Mouse (Mus musculus) urinary bladder, postnatal 14 days (tissue): ENCODE results near the gene Hrasls.
A peak's percentile ranks its signal among the peaks of the same experiment; 100 is the strongest.

Experiments
- DNase-seq: peaks from one replicate; pipeline ENCODE4 v3.0.0; 2021; ENCODE audit warnings: low spot score

Gene Hrasls

DNA sequence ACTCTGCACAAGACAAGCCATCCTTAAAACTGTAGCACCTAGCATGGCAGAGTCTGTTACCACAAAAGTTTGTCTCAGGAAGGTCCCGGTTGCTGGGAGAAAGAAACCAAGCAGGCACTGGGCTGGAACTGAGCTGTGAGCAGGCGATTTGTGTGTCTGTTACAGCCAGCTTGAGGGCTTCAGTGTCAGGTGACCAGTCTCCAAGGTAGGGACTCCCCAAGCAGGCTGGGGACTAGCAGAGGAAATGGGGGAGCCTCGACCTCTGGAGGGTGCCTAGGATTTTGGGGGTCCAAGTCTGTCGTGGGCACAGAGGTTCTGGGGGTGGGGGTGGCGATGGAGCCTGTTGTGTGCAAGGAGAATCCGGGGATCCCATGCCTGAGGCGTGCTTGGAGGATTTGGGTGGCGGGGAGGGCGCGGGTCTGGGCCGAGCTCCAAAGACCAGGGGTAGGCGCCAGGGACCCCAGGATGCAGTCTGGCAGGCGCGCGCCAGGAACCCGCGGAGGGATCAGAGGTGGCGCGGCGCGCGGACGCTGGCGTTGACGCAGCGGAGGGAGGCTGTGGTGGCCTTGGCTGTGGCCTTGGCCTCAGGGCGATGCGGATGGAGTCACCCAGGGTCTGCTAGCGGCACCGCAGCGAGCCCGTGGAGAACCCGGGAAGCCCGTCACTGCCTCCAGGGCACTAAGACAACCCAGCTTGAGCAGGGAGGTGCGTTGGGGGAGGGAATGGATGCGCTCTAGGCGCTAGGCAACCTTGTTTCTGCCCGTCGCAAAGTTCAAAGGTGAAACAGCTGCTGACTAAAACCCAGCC, at the start of gene Hrasls:
TSS of gene Hrasls (plus strand) at position 91 of the 807 bp plus-strand sequence.
- DNase-seq, result peak; percentile 45

DNA sequence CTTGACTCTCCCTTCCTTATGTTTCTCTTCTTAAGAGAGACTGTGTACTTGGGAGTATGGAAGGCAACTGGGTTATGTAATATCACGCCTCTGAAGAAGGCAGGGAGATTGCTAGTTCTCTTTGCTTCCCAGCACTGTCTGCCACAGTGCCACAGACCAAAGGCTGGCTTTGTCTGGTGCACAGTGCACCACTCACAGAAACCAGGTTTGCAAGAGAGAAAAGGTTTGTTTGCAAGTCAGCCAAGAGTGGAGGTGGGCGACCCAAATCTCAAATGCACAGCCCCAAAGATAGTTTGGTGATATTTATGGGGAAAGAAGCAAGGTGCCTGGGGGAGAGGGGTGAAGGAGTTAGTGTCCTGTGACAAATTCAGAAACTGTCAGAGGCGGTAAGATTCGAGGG, 47.2 kb upstream of the Hrasls start:
- no peak for DNase-seq

DNA sequence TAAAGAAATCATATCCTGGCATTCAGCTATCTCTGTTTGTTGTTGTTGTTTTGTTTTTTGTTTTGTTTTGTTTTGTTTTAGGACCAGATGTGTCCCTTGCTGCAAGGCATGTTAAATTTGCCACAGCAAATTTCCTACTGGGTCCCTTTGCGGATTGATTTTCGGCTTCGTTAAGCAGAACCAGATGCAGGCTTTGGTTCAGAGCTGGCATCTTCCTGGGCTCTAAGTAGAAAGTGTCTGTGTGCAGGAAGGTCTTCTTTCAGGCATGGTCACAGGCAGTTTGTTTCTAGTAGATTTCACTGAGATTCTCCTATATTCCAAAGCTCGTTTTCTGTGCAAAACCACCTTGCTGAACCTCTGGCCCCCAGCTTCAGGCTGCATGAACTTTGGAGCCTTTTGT, 42.4 kb upstream of the Hrasls start:
- no peak for DNase-seq

DNA sequence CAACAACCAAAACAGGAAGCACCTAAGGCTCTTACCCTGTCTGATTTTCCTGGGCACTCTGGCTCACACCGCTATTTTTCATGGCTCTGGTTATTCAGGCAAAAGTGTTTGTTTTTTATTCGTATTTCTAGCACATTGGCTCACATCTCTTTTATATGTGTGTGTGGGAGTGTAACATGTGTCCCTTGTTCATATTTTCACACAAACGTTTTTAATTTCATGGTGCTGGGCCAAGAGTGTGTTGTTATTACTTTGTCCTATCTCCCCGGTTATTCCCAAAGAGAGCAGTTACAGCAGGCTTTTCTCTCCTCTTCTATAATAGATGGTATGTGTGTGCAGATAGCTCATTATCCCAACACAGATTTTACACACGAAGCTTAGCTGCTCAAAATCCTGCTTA, 37.8 kb upstream of the Hrasls start:
- no peak for DNase-seq

DNA sequence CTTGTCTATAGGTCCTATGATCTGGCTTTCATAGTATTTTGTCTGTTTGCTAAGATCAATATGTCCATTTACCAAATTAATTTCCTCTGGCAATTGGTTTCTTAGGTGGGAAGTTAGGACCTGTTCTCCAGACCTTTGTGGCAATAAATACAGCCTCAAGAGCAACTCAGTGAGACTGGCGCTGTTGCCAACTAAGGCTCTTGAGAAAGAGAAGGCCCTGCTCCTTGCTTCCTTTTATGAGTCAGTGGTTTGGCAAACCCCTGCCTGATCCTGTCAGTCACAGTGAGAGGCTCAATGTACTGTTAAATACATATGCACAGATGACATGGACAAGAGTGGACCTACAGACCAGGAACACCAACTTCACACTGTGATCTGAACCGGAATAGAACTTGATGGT, 36.3 kb upstream of the Hrasls start:
- peak; percentile 15 for DNase-seq

DNA sequence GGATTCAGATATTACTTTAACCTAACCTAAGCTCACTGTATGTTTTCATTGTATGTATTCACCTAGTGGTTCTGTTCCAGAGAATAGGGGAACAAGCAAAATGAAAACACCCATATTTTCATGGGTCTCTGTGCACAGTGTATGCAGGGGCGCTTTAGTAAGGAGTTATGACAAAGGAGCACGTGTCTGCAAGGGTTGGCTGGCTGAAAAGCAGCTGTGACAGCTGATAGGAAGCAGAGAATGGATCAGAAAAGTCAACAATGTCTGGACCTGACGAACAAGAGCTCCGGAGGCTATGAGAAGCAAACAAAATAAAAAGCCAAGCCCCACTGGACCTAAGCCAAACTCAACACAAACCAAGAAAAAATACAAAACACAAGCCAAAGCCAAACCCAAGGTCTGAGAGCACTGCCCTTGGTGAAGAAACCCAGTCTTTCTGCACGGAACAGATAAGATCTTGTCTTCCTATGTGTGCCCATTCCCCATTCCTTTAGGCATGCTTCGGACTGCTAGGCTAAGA, 34.6 kb upstream of the Hrasls start:
- peak; percentile 16 for DNase-seq

DNA sequence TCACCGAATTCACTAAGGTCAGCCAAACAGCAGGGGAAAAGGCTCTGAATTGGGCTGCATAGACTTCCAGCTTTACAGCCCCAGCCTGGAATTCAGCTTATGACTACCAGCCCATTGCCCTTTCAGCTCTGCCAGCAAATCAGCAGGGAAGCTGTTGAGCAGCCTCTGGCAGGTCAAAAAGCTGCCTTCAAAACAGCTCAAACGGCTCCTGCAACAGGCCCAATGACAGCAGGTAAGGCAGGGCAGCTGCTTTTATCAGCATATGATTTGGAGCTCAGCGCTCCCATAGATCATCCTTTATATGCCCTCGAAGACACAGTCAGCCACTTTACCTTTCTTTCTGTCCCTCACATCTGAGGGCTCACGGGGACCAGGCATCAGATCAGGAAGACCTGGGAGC, 16.6 kb upstream of the Hrasls start:
- no peak for DNase-seq

DNA sequence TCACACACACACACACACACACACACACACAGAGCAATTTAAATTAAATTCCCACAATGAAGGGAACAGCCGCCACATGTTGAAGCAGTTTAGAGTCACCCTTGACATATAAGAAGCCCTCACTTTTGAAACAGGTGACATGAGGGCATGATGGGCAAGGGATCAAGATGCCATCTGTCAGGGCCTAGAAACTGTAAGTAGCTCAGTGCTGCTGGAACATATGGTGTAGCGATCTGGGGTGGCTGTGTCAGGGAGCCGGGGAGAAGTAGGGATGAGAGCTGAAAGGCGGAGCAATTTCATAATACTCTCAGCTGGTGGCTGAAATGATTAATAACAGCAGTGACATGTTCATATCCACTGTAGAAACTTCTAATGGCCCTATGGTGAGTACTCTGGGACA, 15.5 kb upstream of the Hrasls start:
- DNase-seq, result no peak

DNA sequence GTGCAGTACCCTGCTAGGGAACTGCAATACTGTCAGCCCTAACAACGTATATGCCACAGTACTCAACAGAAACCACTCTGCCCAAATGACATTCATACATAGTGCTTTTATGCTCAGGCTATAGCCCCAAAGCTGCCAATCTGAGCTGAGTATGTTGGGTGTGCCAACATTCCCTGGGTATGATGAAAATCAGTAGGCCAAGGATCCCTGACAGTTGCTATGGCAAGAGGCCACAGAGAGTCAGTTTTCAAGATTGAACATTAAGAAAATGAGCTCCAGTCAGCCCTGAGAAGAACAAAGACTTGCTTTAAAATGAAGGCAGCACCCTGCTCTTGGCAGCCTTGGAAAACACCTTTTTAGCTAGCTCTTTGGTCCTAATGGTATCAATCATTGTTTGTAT, 14.3 kb upstream of the Hrasls start:
- DNase-seq, result no peak

DNA sequence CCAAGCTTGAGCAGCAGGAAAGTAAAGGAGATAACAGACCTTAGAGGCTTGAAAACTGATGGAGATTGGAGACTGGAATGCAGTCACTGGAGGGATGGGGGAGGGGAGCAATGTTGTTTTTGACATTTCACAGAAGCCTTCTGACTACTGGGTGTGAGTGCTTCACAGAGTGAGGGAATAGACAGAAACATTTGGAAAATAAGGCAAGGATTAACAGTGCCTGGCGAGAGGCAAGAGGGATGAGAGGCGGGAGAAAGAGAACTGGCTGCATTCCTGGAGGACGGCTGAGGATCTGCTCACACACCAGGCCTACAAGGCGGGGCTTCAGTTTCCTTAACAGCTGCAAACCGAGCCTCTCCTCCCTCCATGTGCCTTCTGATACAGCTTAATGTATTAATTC, 11.0 kb upstream of the Hrasls start:
- DNase-seq, result peak; percentile 60

DNA sequence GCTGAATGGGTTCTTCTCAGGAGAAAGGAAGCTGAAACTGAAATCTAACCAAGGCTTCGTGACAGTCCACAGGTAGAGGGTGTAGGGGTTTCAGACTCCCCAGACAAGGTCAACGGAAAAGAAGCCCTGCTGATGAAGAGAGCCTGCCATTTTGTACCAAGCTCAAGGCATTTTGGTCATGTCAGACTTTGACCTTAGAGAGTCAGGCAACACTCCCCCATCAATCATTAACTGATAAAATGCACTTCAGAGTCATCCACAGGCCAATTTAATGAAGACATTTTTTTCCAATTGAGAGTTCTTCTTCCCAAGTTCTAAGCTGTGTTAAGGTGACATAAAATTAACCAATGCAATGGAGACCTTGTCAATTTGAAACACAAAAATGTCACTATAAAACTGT, 8.3 kb upstream of the Hrasls start:
- DNase-seq, result no peak

DNA sequence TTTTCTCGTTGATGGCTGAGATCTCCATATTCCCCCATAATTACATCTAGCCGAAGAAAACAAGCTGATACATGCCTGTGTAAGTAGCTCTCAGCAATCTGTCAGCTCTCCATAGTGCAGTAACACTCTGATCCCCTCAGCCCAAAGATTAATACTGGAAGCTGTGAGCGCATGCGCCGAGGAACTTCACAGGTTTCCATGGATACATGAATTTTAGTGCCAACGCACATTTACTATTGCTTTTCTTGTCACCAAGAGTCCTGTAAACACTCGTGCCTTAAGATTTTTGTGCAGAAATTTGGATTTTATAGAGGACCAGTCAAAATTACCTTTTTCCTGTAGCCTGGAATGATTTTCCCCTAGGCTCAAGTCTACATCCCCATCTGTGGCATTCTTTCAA, 4.6 kb upstream of the Hrasls start:
- no peak for DNase-seq

DNA sequence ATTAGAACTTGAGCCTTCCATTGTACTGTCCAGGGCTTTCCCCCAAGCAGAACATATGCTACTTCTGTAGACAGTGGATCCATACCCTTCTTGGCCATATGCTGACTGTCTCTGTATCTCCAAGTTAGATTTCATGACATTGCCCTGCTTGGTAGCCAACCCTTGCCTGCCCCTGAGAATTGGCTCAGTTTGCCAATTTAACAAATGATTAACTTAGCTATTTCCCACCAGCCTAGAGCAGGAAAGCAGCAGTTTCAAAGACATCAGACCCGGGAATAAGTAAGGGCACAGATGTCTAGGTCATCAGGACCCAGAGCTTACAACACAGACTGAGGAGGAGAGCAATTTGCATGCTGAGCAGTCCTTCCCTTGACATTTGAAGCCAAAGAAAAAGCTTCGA, 3.9 kb upstream of the Hrasls start:
- no peak for DNase-seq

DNA sequence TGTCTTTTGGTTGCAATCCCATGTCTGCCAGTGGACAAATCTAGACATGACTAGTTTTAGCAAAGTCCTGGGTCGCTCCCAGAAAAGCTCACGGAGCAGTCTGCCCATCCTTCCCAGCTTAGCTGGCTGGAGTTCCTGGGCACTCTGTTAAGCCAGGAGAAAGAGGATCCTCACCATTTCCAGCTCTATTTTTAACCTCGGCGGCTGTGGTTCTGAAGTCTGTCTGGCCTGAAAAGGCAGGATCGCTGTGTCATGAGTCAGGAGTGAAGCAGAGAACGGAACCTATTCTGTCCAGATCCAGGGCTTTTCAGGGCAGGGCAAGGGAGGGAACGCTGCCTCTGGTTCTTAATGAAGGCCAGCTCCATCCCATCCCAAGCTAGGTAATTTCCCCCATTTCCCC, 654 bp upstream of the Hrasls start:
- DNase-seq, result peak; percentile 13

DNA sequence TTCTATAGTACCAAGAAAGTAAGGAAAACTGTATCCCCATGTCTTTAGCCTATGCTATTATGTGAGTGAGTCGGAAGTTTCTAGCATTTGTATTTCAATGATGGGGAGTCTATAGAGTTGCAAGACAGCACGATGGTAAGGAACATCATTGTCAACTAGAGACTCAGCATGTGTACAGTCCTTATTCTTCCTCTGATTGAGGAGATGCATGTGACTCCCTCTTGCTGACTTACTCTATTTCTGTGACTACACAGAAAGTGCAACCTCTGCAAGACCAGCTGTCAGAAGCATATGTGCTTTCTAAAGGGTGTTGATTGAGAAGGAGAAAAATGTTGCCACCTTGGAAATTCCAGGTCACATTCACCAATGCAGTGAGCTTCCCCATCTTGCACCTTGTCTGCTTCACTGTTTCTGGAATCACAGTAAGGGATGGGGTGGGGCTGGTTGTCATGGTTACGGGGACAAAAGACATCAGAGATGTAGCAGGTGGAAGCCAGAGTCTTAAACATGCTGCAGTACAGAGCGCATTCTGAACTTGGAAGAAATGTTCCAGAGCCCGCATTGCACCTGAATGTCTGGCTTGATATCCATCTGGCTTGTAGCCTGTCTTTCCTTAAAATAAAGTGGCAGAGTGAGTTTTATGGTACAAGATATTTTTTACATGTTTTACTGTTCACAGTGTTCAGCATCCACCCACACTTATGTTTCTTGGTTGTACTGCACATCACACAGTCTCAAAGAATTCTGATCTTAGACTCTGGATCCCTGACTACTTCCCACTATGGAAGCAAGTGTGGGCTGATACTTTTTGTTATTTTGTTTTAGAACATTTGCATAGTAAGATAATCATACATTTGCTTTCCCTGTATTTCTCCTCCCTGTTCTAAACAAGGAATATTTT, 7.2 kb downstream of the Hrasls start:
- DNase-seq, result no peak

DNA sequence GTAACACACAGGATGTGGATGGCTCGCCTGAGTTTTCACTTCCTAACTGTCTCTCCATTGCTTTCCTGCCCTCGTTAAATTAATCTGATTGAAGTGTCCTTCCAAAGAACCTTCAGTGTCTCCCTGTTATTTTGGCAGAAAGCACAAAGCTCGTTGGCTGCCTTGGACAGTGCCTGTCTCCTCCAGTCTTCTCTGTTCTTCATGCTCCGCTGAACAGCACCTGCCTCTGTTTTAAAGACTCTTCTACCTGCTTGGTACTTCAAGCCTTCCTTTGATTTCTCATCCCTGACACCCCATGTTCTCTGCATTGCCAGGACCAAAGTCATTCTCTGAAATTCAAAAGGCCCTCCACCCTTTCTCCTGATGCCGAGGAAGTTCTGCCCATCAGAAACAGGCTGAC, 26.5 kb downstream of the Hrasls start:
- no peak for DNase-seq

DNA sequence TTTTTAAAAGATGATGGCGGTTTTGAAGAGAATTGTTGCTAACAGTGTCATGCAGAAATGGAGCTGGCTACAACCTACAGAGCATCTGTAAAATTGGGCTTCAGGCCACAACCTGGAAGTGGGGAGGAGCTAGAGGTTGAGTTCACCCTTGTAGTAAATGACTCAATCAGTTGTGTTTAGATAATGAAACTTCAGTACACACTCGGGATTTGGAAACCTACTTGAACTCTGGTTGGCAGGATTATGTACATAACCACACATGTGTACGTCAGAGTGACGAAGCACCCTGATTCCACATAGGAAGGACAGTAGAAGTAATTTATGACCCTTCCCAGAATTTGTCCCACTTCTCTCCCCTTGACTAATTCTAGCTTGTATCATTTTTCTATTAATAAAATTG, 44.8 kb downstream of the Hrasls start:
- no peak for DNase-seq
